Mouse (Mus musculus) heart, postnatal 25 days (tissue): ENCODE results near the gene Olfr1322. TPM values are rescaled to one million over a fixed set of nuclear protein-coding genes. Genes with fewer than 3 reads are reported as not detected.

Experiments used
- DNase-seq: peaks from one replicate; pipeline ENCODE4 v3.0.0; 2022; ENCODE audit warnings: low spot score
- intact Hi-C: fragments of 180-260 bp; cut with DNase I; formaldehyde crosslinking; loops from one replicate; pipeline ENCODE4 v1.15.1; 2025
- total RNA-seq, 2 experiments: library from RNA; stranded (reverse); gene quantifications; 2 replicates each; pipeline ENCODE4 v1.2.3; 2021

The Olfr1322 gene
- total RNA-seq: not detected

DNA sequence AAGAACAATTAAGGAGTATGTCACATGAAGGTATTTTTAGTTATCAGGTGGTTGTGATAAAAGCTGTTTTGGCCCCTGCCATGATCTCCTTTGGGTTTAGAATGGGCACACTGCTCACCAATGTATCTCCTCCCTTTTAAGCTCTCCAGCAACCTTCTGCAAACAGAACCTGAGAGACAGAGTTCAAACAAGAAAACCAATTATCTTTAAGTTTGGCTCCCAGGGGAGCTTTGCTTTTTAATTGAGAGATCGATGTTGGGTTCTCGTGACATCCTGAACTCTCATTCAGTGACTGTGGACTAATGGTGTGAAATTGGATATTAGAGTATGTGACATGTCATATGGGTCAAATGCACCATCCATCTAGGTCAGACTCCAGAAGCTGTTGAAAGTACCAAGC, at the start of gene Olfr1322:
Olfr1322 (minus strand) TSS at position 101 of the 400 bp plus-strand sequence.
- intact Hi-C loops: no loop called here
- DNase-seq: no peak

- no peak for DNase-seq
- intact Hi-C loops: no loop called here
Measured at GRCm38 (mm10) chrX:49877651-49878349, 13.5 kb downstream of the Olfr1322 start.

Other genes starting within 250 kb of the Olfr1322 start
- not detected for gene Olfr1320, start 219.2 kb downstream of the Olfr1322 start, total RNA-seq
- gene Olfr1321, start 156.4 kb downstream of the Olfr1322 start, total RNA-seq: not detected
- gene Igsf1, start 93.7 kb downstream of the Olfr1322 start, total RNA-seq: 10 to 100 TPM; 18.3 to 34.6 TPM
- not detected for gene Olfr1323, start 127.9 kb upstream of the Olfr1322 start, total RNA-seq